Mouse (Mus musculus): ENCODE measurements around the gene Ppp1cb.

- TF ChIP-seq EP300 (IDR thresholded peaks at IDR 0.05; ENCODE audit: low read depth) (no peak), CTCF (IDR thresholded peaks at IDR 0.05; ENCODE audit: low read depth) (no peak)
These were observed 43.1 kb upstream of the Ppp1cb start for GRCm38 (mm10) chr5:32415554-32415953.
